Mouse (Mus musculus) limb, embryonic 14.5 days (tissue): ENCODE results near the gene Camta1. TPM values are rescaled to one million over a fixed set of nuclear protein-coding genes. Genes with fewer than 3 reads are reported as not detected.

Source experiments
- ATAC-seq: fragments of 200-750 bp; cut with Nextera tagmentation; 2 replicates; pipeline ENCODE4 v1.8.0; 2017; ENCODE audit warnings: low read depth, moderate number of reproducible peaks, moderate TSS enrichment; ENCODE audit not compliant: low FRiP score
- DNase-seq: peaks from one replicate; pipeline ENCODE4 v3.0.0-alpha.2; 2015; ENCODE audit warnings: low spot score
- H3K27ac ChIP-seq: fragments of 300-500 bp; sonication (generic); replicated peaks from 2 replicates; pipeline ENCODE4 v1.5.1; 2014; ENCODE audit warnings: low read depth, mild to moderate bottlenecking, low read length, moderate library complexity, mixed read lengths
- H3K27me3 ChIP-seq: fragments of 300-500 bp; sonication (generic); 2 replicates; pipeline ENCODE4 v1.6.1; 2014; ENCODE audit warnings: low read length, mixed read lengths; ENCODE audit not compliant: control insufficient read depth, insufficient read depth
- H3K36me3 ChIP-seq: fragments of 300-500 bp; sonication (generic); 2 replicates; pipeline ENCODE4 v1.6.1; 2014; ENCODE audit warnings: mild to moderate bottlenecking, low read length, moderate library complexity, mixed read lengths; ENCODE audit not compliant: control insufficient read depth, insufficient read depth
- H3K4me1 ChIP-seq: fragments of 300-500 bp; sonication (generic); 2 replicates; pipeline ENCODE4 v1.6.1; 2014; ENCODE audit warnings: antibody characterized with exemption, low read length, mixed read lengths; ENCODE audit not compliant: control insufficient read depth, insufficient read depth
- H3K4me2 ChIP-seq: fragments of 300-500 bp; sonication (generic); replicated peaks from 2 replicates; pipeline ENCODE4 v1.6.1; 2014; ENCODE audit warnings: low read depth, mild to moderate bottlenecking, low read length, moderate library complexity; ENCODE audit not compliant: severe bottlenecking
- H3K4me3 ChIP-seq: fragments of 300-500 bp; sonication (generic); replicated peaks from 2 replicates; pipeline ENCODE4 v1.5.1; 2014; ENCODE audit warnings: low read length
- H3K9ac ChIP-seq: fragments of 300-500 bp; sonication (generic); 2 replicates; pipeline ENCODE4 v1.6.1; 2014; ENCODE audit warnings: mild to moderate bottlenecking, low read depth, low read length, moderate library complexity; ENCODE audit not compliant: severe bottlenecking
- H3K9me3 ChIP-seq: fragments of 300-500 bp; sonication (generic); 2 replicates; pipeline ENCODE4 v1.6.1; 2016; ENCODE audit warnings: low read length; ENCODE audit not compliant: control insufficient read depth
- POLR2A ChIP-seq: fragments of 200-500 bp; IDR thresholded peaks from 2 replicates; pipeline ENCODE4 v1.8.0; 2012; ENCODE audit warnings: inconsistent platforms, mild to moderate bottlenecking, moderate library complexity, borderline replicate concordance; ENCODE audit not compliant: insufficient read depth, insufficient read length; ENCODE audit errors: extremely low read depth
- WGBS: fragments of 180-500 bp; shearing (Covaris S2); extraction: QIAGEN DNeasy Blood & Tissue Kit; methylation state at CpG from one replicate; pipeline ENCODE4 v1.1.7; 2014; 5-methylcytosine and 5-hydroxymethylcytosine counted together
- polyA plus RNA-seq, 2 experiments: library from polyadenylated mRNA; depleted of rRNA in 1 of 2; stranded (reverse) in 1 of 2; unstranded in 1 of 2; fragments of >200 nt; fragmentation: Nextera tagmentation in 1 of 2; extraction: Ambion mirVana in 1 of 2; gene quantifications; 2 replicates each; pipeline versions ENCODE4 v1.2.1 to v1.2.3; 2012 to 2014

The Camta1 gene
- polyA plus RNA-seq, 2 experiments: 28.6 to 78.8 TPM

DNA sequence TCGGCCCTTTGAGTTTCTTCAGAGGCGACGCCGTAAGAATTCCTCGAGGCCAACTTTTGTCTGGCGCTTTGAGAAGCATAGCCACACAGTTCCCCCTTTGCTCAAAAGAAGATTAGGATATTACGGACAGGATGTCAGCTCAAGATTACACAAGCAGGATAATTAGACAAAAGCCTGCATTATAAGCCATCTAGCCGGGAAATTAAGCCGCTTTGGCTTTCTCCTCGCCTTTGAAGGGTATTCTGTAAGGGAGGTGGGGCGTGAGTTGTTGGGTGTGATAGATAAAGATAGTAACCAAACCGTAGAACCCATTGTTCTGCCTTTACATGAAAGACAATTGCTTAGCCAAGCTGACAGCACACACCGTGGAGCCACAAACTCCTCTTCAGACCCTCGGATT lies 579.6 kb downstream of the Camta1 start:
- Histone ChIP-seq H3K27me3 (no peaks in the 10 kb centered on the region), H3K9ac (no peak overlapping the region), H3K4me2 (no peak overlapping the region), H3K9me3 (no peaks in the 10 kb centered on the region), H3K4me1 (no peaks in the 10 kb centered on the region), H3K4me3 (no peak overlapping the region), H3K36me3 (no peaks in the 10 kb centered on the region), H3K27ac (no peak overlapping the region)
- no peak for TF ChIP-seq POLR2A
- 81% methylated on average over 14 of the region's 14 CpGs for WGBS
- ATAC-seq (no peak), DNase-seq (no peak)

DNA sequence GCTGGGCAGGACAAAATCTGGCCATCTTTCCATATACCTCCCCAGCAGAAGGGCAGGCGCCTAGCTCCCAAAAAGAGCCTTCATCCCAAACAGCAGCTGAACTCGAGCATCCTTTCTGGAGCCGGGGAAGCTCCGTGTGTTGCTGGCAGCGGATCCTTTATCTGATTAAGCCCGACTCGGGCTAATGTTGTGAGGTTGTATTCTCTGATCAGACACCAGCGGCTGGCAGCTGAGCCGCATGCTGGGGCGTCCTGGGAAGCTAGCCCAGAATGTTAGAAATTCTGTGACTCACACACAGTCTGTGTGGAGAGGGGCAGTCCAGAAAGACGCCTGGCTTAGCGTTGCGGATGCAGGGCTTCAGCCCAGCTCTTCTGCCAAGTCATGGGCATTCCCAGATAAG lies 586.4 kb downstream of the Camta1 start:
- Histone ChIP-seq H3K36me3 (no peaks in the 10 kb centered on the region), H3K4me3 (no peak overlapping the region), H3K4me2 (no peak overlapping the region), H3K4me1 (no peaks in the 10 kb centered on the region), H3K27ac (no peak overlapping the region), H3K27me3 (no peaks in the 10 kb centered on the region), H3K9ac (no peak overlapping the region), H3K9me3 (no peaks in the 10 kb centered on the region)
- DNase-seq: peak; percentile 16
- 53% methylated on average over 13 of the region's 13 CpGs for WGBS
- no peak for ATAC-seq
- TF ChIP-seq POLR2A: no peak

DNA sequence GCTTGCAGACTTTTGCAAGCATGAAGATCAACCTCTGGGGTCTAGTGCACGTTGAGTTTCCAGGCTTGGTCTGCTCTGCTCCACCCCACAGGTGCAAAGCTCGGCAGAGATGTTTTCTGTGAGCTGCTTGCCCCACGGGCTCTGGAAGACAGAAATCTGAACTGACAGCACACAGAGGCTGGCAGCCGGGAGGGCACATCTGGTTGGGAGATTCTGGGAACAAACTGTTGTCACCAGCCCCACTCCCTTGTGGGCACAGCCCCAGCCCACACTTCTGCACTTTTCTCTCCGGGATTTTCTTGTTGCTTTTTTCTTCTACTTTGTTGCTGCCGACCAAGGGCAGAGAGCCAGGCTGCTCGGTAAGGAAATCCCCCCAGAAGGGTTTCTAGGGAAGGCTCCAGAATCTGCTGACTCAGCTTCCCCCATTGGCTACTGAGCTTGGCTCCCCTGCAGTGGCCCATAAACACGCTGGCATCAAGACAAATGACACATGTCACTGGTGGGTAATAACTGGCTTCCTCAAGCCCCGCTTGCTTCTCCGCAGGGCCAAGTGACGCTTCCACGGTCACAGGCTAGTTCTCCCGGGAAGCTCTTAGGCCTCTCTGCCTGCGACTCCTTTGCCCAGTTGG lies 597.8 kb downstream of the Camta1 start:
- Histone ChIP-seq H3K4me3 (no peak overlapping the region), H3K4me1 (peaks cover 29% of the 10 kb centered on the region), H3K4me2 (0 out of 2 replicates have a peak overlapping the region, but pooled peaks have one; percentile 10), H3K9ac (no peak overlapping the region), H3K9me3 (no peaks in the 10 kb centered on the region), H3K27me3 (no peaks in the 10 kb centered on the region), H3K27ac (no peak overlapping the region), H3K36me3 (no peaks in the 10 kb centered on the region)
- ATAC-seq (no peak), DNase-seq (peak; percentile 50)
- no peak for TF ChIP-seq POLR2A
- 32% methylated on average over 14 of the region's 14 CpGs for WGBS

DNA sequence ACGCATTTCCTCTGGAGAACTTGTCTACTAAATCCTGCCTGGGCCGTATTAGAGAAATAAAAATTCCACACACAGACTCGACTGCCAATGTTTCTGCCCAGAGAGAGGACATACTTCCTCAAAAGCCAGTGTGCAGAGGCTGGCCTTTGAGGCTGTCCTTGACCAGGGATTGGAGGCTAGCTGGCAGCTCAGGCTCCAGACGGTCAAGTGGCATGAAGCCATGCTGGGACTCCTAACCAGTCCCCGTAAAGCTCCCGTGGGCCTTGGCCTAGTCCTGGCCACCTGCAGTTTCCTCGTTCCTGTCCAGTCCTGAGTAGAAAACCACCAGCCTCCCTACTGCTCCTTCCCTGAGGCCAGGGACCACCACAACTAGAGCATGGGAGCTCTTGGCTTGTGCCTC lies 598.6 kb downstream of the Camta1 start:
- H3K27me3 ChIP-seq: no peaks in the 10 kb centered on the region
- H3K4me1 ChIP-seq: peaks cover 29% of the 10 kb centered on the region
- no peak for TF ChIP-seq POLR2A
- H3K27ac ChIP-seq: 0 out of 2 replicates have a peak overlapping the region, but pooled peaks have one; percentile 19
- ATAC-seq: no peak; the same call in 1 of the 2 replicates
- DNase-seq: peak; percentile 57
- peak overlapping the region; percentile 10; the same call in 1 of the 2 replicates for H3K4me2 ChIP-seq
- 41% methylated on average over 7 of the region's 7 CpGs for WGBS
- H3K4me3 ChIP-seq: no peak overlapping the region
- H3K36me3 ChIP-seq: no peaks in the 10 kb centered on the region
- no peak overlapping the region for H3K9ac ChIP-seq
- H3K9me3 ChIP-seq: no peaks in the 10 kb centered on the region

DNA sequence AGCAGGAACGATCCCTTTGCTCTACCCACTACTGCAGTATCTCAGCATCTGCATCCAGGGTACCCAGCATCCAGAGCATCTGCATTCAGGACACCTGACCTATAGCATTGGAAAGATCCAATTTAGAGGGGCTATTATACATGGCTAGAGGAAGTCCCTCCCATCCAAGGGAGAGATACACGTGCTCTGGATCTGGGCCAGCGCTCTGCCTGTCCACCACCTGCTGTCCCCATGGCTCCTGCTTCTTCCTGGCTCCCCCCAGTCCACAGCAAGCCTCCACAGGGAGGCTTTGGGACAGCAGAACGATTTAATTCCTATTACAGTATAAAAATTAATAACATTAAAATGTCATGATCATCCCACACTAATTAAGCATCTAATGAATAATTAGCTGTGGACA lies 605.1 kb downstream of the Camta1 start:
- WGBS: 56% methylated on average over 4 of the region's 4 CpGs
- Histone ChIP-seq H3K36me3 (no peaks in the 10 kb centered on the region), H3K27ac (no peak overlapping the region), H3K4me3 (no peak overlapping the region), H3K4me1 (peaks cover 5% of the 10 kb centered on the region; the same call in 1 of the 2 replicates), H3K27me3 (no peaks in the 10 kb centered on the region), H3K4me2 (no peak overlapping the region), H3K9ac (no peak overlapping the region), H3K9me3 (no peaks in the 10 kb centered on the region)
- TF ChIP-seq POLR2A: no peak
- peak; percentile 4 for DNase-seq
- ATAC-seq: no peak

DNA sequence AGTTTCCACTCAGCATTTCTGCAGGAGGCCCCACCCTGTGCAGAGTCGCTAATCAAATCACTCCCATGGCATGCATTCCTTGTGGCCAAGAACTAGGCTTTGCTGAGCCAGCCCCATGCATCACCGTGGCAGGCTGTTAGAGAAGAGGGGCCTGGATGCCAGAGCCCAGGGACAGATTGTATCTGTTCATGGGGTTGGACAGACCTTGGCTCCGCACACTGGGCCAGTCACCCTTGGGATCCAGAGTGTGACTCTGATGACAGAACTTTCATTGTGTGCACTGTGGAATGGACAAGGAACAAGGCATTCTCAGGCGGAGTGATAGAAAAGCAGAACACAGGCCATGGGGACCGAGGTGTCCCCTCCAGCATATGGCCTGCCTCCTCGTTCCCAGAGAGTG lies 610.9 kb downstream of the Camta1 start:
- H3K27me3 ChIP-seq: no peaks in the 10 kb centered on the region
- no peak for TF ChIP-seq POLR2A
- ATAC-seq (no peak), DNase-seq (no peak)
- H3K4me2 ChIP-seq: no peak overlapping the region
- no peak overlapping the region for H3K9ac ChIP-seq
- no peak overlapping the region for H3K4me3 ChIP-seq
- WGBS: 90% methylated on average over 6 of the region's 6 CpGs
- H3K27ac ChIP-seq: no peak overlapping the region
- H3K4me1 ChIP-seq: no peaks in the 10 kb centered on the region
- H3K36me3 ChIP-seq: no peaks in the 10 kb centered on the region
- no peaks in the 10 kb centered on the region for H3K9me3 ChIP-seq
